Mouse (Mus musculus) intestine, embryonic 16.5 days (tissue): ENCODE measurements around the gene Pld3. TPM values are rescaled to one million over a fixed set of nuclear protein-coding genes. Genes with fewer than 3 reads are reported as not detected.
"Not testable (repeated sequence)": the region's sequence is repeated elsewhere in the genome, so short reads cannot be mapped to it uniquely, and the experiment has no call there.

ENCODE experiments used
- ATAC-seq: fragments of 200-750 bp; cut with Nextera tagmentation; 2 replicates; pipeline ENCODE4 v1.8.0; 2017; ENCODE audit warnings: moderate TSS enrichment, moderate library complexity
- H3K27ac ChIP-seq: fragments of 300-500 bp; sonication (generic); 2 replicates; pipeline ENCODE4 v1.5.1; 2014; ENCODE audit warnings: mild to moderate bottlenecking, low read length
- H3K27me3 ChIP-seq: fragments of 300-500 bp; sonication (generic); replicated peaks from 2 replicates; pipeline ENCODE4 v1.6.1; 2014; ENCODE audit warnings: low read length, control low read depth, mixed read lengths; ENCODE audit not compliant: control insufficient read depth, insufficient read depth
- H3K36me3 ChIP-seq: fragments of 300-500 bp; sonication (generic); 2 replicates; pipeline ENCODE4 v1.6.1; 2014; ENCODE audit warnings: low read length, control low read depth; ENCODE audit not compliant: control insufficient read depth, insufficient read depth
- H3K4me1 ChIP-seq: fragments of 300-500 bp; sonication (generic); 2 replicates; pipeline ENCODE4 v1.6.1; 2014; ENCODE audit warnings: low read length, control low read depth, mixed read lengths; ENCODE audit not compliant: control insufficient read depth, insufficient read depth
- H3K4me2 ChIP-seq: fragments of 300-500 bp; sonication (generic); 2 replicates; pipeline ENCODE4 v1.6.1; 2014; ENCODE audit warnings: low read depth, low read length, control low read depth
- H3K4me3 ChIP-seq: fragments of 300-500 bp; sonication (generic); 2 replicates; pipeline ENCODE4 v1.5.1; 2014; ENCODE audit warnings: mild to moderate bottlenecking, low read length
- H3K9ac ChIP-seq: fragments of 300-500 bp; sonication (generic); 2 replicates; pipeline ENCODE4 v1.6.1; 2014; ENCODE audit warnings: low read depth, low read length
- H3K9me3 ChIP-seq: fragments of 300-500 bp; sonication (generic); 2 replicates; pipeline ENCODE4 v1.6.1; 2016; ENCODE audit warnings: low read length, control low read depth; ENCODE audit not compliant: control insufficient read depth
- WGBS: fragments of 180-500 bp; shearing (Covaris S2); extraction: QIAGEN DNeasy Blood & Tissue Kit; methylation state at CpG from one replicate; pipeline ENCODE4 v1.1.7; 2014; 5-methylcytosine and 5-hydroxymethylcytosine counted together
- polyA plus RNA-seq: library from polyadenylated mRNA; unstranded; fragments of >200 nt; fragmentation: Nextera tagmentation; extraction: Ambion mirVana; gene quantifications from 2 replicates; pipeline ENCODE4 v1.2.1, GENCODE M21; 2015

The Pld3 gene
- polyA plus RNA-seq, 1 experiment from 2014 or later, result 65.6 TPM

GRCm38 (mm10) chr7:27518314-27518713 is 34.7 kb downstream of the Pld3 start:
- ATAC-seq, result no peak
- Histone ChIP-seq H3K9me3 (no peaks in the 10 kb centered on the region), H3K27ac (no peak overlapping the region), H3K27me3 (no peaks in the 10 kb centered on the region), H3K9ac (no peak overlapping the region), H3K4me2 (no peak overlapping the region), H3K4me1 (no peaks in the 10 kb centered on the region), H3K4me3 (no peak overlapping the region), H3K36me3 (0 out of 2 replicates have a peak, but pooled peaks cover 2% of the 10 kb centered on the region)
- 86% methylated on average over 9 of the region's 9 CpGs for WGBS

GRCm38 (mm10) chr7:27514961-27515360 is 38.1 kb downstream of the Pld3 start:
- H3K4me2 ChIP-seq, result no peak overlapping the region
- H3K27ac ChIP-seq, result no peak overlapping the region
- ATAC-seq, result no peak
- no peaks in the 10 kb centered on the region for H3K4me1 ChIP-seq
- no peaks in the 10 kb centered on the region for H3K27me3 ChIP-seq
- H3K9me3 ChIP-seq, result no peaks in the 10 kb centered on the region
- 0 out of 2 replicates have a peak, but pooled peaks cover 2% of the 10 kb centered on the region for H3K36me3 ChIP-seq
- 70% methylated on average over 9 of the region's 9 CpGs for WGBS
- H3K4me3 ChIP-seq, result no peak overlapping the region
- no peak overlapping the region for H3K9ac ChIP-seq

- no peak overlapping the region for H3K27ac ChIP-seq
- H3K27me3 ChIP-seq, result no peaks in the 10 kb centered on the region
- WGBS, result 92% methylated on average over 2 of the region's 2 CpGs
- no peak overlapping the region for H3K9ac ChIP-seq
- H3K4me2 ChIP-seq, result no peak overlapping the region
- H3K9me3 ChIP-seq, result no peaks in the 10 kb centered on the region
- no peaks in the 10 kb centered on the region for H3K36me3 ChIP-seq
- H3K4me3 ChIP-seq, result no peak overlapping the region
- H3K4me1 ChIP-seq, result peaks cover 13% of the 10 kb centered on the region
- no peak for ATAC-seq
These were observed 42.2 kb downstream of the Pld3 start for GRCm38 (mm10) chr7:27510809-27511208.

GRCm38 (mm10) chr7:27508648-27509005 is 44.4 kb downstream of the Pld3 start:
- 14% methylated on average over 6 of the region's 6 CpGs for WGBS

GRCm38 (mm10) chr7:27507711-27508647 is 45.0 kb downstream of the Pld3 start:
- Histone ChIP-seq H3K9ac (peak overlapping the region; percentile 82), H3K4me1 (peaks cover 13% of the 10 kb centered on the region), H3K4me3 (peak overlapping the region; percentile 69), H3K27ac (peak overlapping the region; percentile 100), H3K9me3 (no peaks in the 10 kb centered on the region), H3K36me3 (no peaks in the 10 kb centered on the region), H3K27me3 (no peaks in the 10 kb centered on the region), H3K4me2 (peak overlapping the region; percentile 59)
- peak; percentile 96 for ATAC-seq
- WGBS, result under 1% methylated on average over 54 of the region's 54 CpGs

More at GRCm38 (mm10) chr7:27508648-27509005, 44.4 kb downstream of the Pld3 start:
- peaks cover 13% of the 10 kb centered on the region for H3K4me1 ChIP-seq
- H3K4me2 ChIP-seq, result peak overlapping the region; percentile 59
- peak overlapping the region; percentile 100 for H3K27ac ChIP-seq
- H3K36me3 ChIP-seq, result no peaks in the 10 kb centered on the region
- H3K9ac ChIP-seq, result 0 out of 2 replicates have a peak overlapping the region, but pooled peaks have one; percentile 23
- peak; percentile 79 for ATAC-seq
- no peaks in the 10 kb centered on the region for H3K27me3 ChIP-seq
- H3K9me3 ChIP-seq, result no peaks in the 10 kb centered on the region
- H3K4me3 ChIP-seq, result peak overlapping the region; percentile 69

- no peaks in the 10 kb centered on the region for H3K27me3 ChIP-seq
- peak overlapping the region; percentile 44 for H3K9ac ChIP-seq
- 29% methylated on average over 9 of the region's 9 CpGs for WGBS
These were observed 46.1 kb downstream of the Pld3 start for GRCm38 (mm10) chr7:27506765-27507370.

GRCm38 (mm10) chr7:27501620-27502019 is 51.4 kb downstream of the Pld3 start:
- H3K9me3 ChIP-seq, result no peaks in the 10 kb centered on the region
- H3K4me2 ChIP-seq, result no peak overlapping the region
- no peak for ATAC-seq
- peaks cover 5% of the 10 kb centered on the region for H3K4me1 ChIP-seq
- H3K9ac ChIP-seq, result no peak overlapping the region
- no peaks in the 10 kb centered on the region for H3K36me3 ChIP-seq
- H3K4me3 ChIP-seq, result no peak overlapping the region
- no peaks in the 10 kb centered on the region for H3K27me3 ChIP-seq
- 48% methylated on average over 4 of the region's 4 CpGs for WGBS
- H3K27ac ChIP-seq, result no peak overlapping the region

More at GRCm38 (mm10) chr7:27506765-27507370, 46.1 kb downstream of the Pld3 start:
- no peaks in the 10 kb centered on the region for H3K36me3 ChIP-seq
- H3K9me3 ChIP-seq, result no peaks in the 10 kb centered on the region
- peak overlapping the region; percentile 59 for H3K4me2 ChIP-seq
- no peak for ATAC-seq
- peak overlapping the region; percentile 100 for H3K27ac ChIP-seq
- H3K4me1 ChIP-seq, result peaks cover 13% of the 10 kb centered on the region
- H3K4me3 ChIP-seq, result peak overlapping the region; percentile 69

GRCm38 (mm10) chr7:27499036-27499435 is 54.0 kb downstream of the Pld3 start, which contains the start of gene Prx:
Prx (plus strand) TSS chr7:27499324.
- no peaks in the 10 kb centered on the region for H3K4me1 ChIP-seq
- H3K9me3 ChIP-seq, result no peaks in the 10 kb centered on the region
- no peak within 1 kb of the TSS for H3K27ac ChIP-seq
- WGBS, result 39% methylated on average over 3 of the region's 3 CpGs
- H3K9ac ChIP-seq, result no peak within 1 kb of the TSS
- ATAC-seq, result no peak
- no peaks in the 10 kb centered on the region for H3K36me3 ChIP-seq
- H3K27me3 ChIP-seq, result no peaks in the 10 kb centered on the region
- H3K4me3 ChIP-seq, result no peak within 1 kb of the TSS
- H3K4me2 ChIP-seq, result no peak within 1 kb of the TSS

- not testable (repeated sequence) for ATAC-seq, H3K27me3 ChIP-seq, H3K4me2 ChIP-seq, H3K4me3 ChIP-seq, H3K27ac ChIP-seq, H3K9me3 ChIP-seq, H3K36me3 ChIP-seq, H3K9ac ChIP-seq
- WGBS, result 89% methylated on average over 9 of the region's 9 CpGs
- H3K4me1 ChIP-seq, result peaks cover 20% of the 10 kb centered on the region
These were observed 58.2 kb downstream of the Pld3 start for GRCm38 (mm10) chr7:27494659-27495367.
